Mouse (Mus musculus): ENCODE results near the gene Tada2b. TPM values are rescaled to one million over a fixed set of nuclear protein-coding genes. Genes with fewer than 3 reads are reported as not detected.

The Tada2b gene
- polyA plus RNA-seq, 1 experiment from 2014 or later, result 2.7 TPM

- ATAC-seq (ENCODE audit: low FRiP score, low read depth), result no peak
- H3K9ac ChIP-seq, result no peak overlapping the region
- no peak overlapping the region for H3K4me3 ChIP-seq
- H3K27ac ChIP-seq, result no peak overlapping the region
- no peak overlapping the region for H3K4me2 ChIP-seq (replicated peaks)
- H3K36me3 ChIP-seq, result peaks cover 68% of the 10 kb centered on the region
- WGBS, result 96% methylated on average over 2 of the region's 2 CpGs
- H3K4me1 ChIP-seq, result no peaks in the 10 kb centered on the region
- no peaks in the 10 kb centered on the region for H3K27me3 ChIP-seq (replicated peaks)
- no peaks in the 10 kb centered on the region for H3K9me3 ChIP-seq
These were observed 26.9 kb upstream of the Tada2b start for GRCm38 (mm10) chr5:36510956-36511355.

- Histone ChIP-seq H3K27me3 (replicated peaks) (no peaks in the 10 kb centered on the region), H3K4me3 (no peak overlapping the region), H3K4me1 (no peaks in the 10 kb centered on the region), H3K4me2 (replicated peaks) (no peak overlapping the region), H3K36me3 (peaks cover 75% of the 10 kb centered on the region), H3K9me3 (no peaks in the 10 kb centered on the region), H3K9ac (no peak overlapping the region), H3K27ac (no peak overlapping the region)
- no peak for ATAC-seq (ENCODE audit: low FRiP score, low read depth)
- 96% methylated on average over 10 of the region's 10 CpGs for WGBS
These were observed 24.3 kb upstream of the Tada2b start for GRCm38 (mm10) chr5:36508351-36508750.

GRCm38 (mm10) chr5:36505643-36506042, 21.6 kb upstream of the Tada2b start:
- no peaks in the 10 kb centered on the region for H3K4me1 ChIP-seq
- H3K27me3 ChIP-seq (replicated peaks), result no peaks in the 10 kb centered on the region
- no peak overlapping the region for H3K4me2 ChIP-seq (replicated peaks)
- H3K27ac ChIP-seq, result no peak overlapping the region
- no peaks in the 10 kb centered on the region for H3K9me3 ChIP-seq
- ATAC-seq (ENCODE audit: low FRiP score, low read depth), result no peak
- peaks cover 73% of the 10 kb centered on the region for H3K36me3 ChIP-seq
- no peak overlapping the region for H3K4me3 ChIP-seq
- 78% methylated on average over 5 of the region's 5 CpGs for WGBS
- no peak overlapping the region for H3K9ac ChIP-seq

- no peaks in the 10 kb centered on the region for H3K4me1 ChIP-seq
- H3K9me3 ChIP-seq, result no peaks in the 10 kb centered on the region
- no peaks in the 10 kb centered on the region for H3K27me3 ChIP-seq (replicated peaks)
- 87% methylated on average over 7 of the region's 7 CpGs for WGBS
- no peak overlapping the region for H3K9ac ChIP-seq
- no peak overlapping the region for H3K4me3 ChIP-seq
- H3K4me2 ChIP-seq (replicated peaks), result no peak overlapping the region
- no peak for ATAC-seq (ENCODE audit: low FRiP score, low read depth)
- peaks cover 73% of the 10 kb centered on the region for H3K36me3 ChIP-seq
- no peak overlapping the region for H3K27ac ChIP-seq
These were observed 21.1 kb upstream of the Tada2b start for GRCm38 (mm10) chr5:36505235-36505634.

GRCm38 (mm10) chr5:36494709-36495108, 10.6 kb upstream of the Tada2b start:
- H3K27me3 ChIP-seq (replicated peaks), result no peaks in the 10 kb centered on the region
- peaks cover 62% of the 10 kb centered on the region for H3K36me3 ChIP-seq
- no peaks in the 10 kb centered on the region for H3K4me1 ChIP-seq
- H3K27ac ChIP-seq, result no peak overlapping the region
- 95% methylated on average over 9 of the region's 9 CpGs for WGBS
- H3K4me3 ChIP-seq, result no peak overlapping the region
- no peaks in the 10 kb centered on the region for H3K9me3 ChIP-seq
- no peak for ATAC-seq (ENCODE audit: low FRiP score, low read depth)
- H3K9ac ChIP-seq, result no peak overlapping the region
- H3K4me2 ChIP-seq (replicated peaks), result no peak overlapping the region

GRCm38 (mm10) chr5:36493919-36494318, 9.8 kb upstream of the Tada2b start:
- Histone ChIP-seq H3K9me3 (no peaks in the 10 kb centered on the region), H3K4me2 (replicated peaks) (no peak overlapping the region), H3K27ac (no peak overlapping the region), H3K27me3 (replicated peaks) (no peaks in the 10 kb centered on the region), H3K4me3 (no peak overlapping the region), H3K9ac (no peak overlapping the region), H3K4me1 (no peaks in the 10 kb centered on the region), H3K36me3 (peaks cover 62% of the 10 kb centered on the region)
- 91% methylated on average over 6 of the region's 6 CpGs for WGBS
- ATAC-seq (ENCODE audit: low FRiP score, low read depth), result no peak

GRCm38 (mm10) chr5:36489225-36489624, 5.1 kb upstream of the Tada2b start:
- peaks cover 31% of the 10 kb centered on the region for H3K36me3 ChIP-seq
- H3K9ac ChIP-seq, result no peak overlapping the region
- H3K4me1 ChIP-seq, result peaks cover 11% of the 10 kb centered on the region
- H3K4me3 ChIP-seq, result no peak overlapping the region
- H3K9me3 ChIP-seq, result no peaks in the 10 kb centered on the region
- no peak for ATAC-seq (ENCODE audit: low FRiP score, low read depth)
- WGBS, result 58% methylated on average over 2 of the region's 2 CpGs
- H3K27me3 ChIP-seq (replicated peaks), result no peaks in the 10 kb centered on the region; the same call in 1 of the 2 replicates
- H3K27ac ChIP-seq, result no peak overlapping the region
- H3K4me2 ChIP-seq (replicated peaks), result no peak overlapping the region

GRCm38 (mm10) chr5:36485306-36485705, 1.2 kb upstream of the Tada2b start:
- Histone ChIP-seq H3K4me1 (peaks cover 36% of the 10 kb centered on the region), H3K27me3 (replicated peaks) (no peaks in the 10 kb centered on the region; the same call in 1 of the 2 replicates), H3K9ac (peak overlapping the region; percentile 65), H3K4me2 (replicated peaks) (peak overlapping the region; percentile 96), H3K27ac (no peak overlapping the region), H3K36me3 (no peaks in the 10 kb centered on the region), H3K9me3 (no peaks in the 10 kb centered on the region), H3K4me3 (peak overlapping the region; percentile 62)
- ATAC-seq (ENCODE audit: low FRiP score, low read depth), result no peak
- 42% methylated on average over 19 of the region's 19 CpGs for WGBS

- Histone ChIP-seq H3K36me3 (no peaks in the 10 kb centered on the region), H3K9me3 (no peaks in the 10 kb centered on the region), H3K4me1 (peaks cover 36% of the 10 kb centered on the region), H3K27me3 (replicated peaks) (no peaks in the 10 kb centered on the region; the same call in 1 of the 2 replicates), H3K4me2 (replicated peaks) (peak overlapping the region; percentile 96), H3K27ac (peak overlapping the region; percentile 42; the same call in 1 of the 2 replicates), H3K4me3 (peak overlapping the region; percentile 92), H3K9ac (peak overlapping the region; percentile 91)
- ATAC-seq (ENCODE audit: low FRiP score, low read depth), result peak; percentile 18
- WGBS, result 1% methylated on average over 55 of the region's 58 CpGs
These were observed 633 bp downstream of the Tada2b start for GRCm38 (mm10) chr5:36483203-36484101.

- H3K4me3 ChIP-seq, result no peak overlapping the region
- no peak overlapping the region for H3K4me2 ChIP-seq (replicated peaks)
- H3K27ac ChIP-seq, result no peak overlapping the region
- 70% methylated on average over 1 of the region's 1 CpGs for WGBS
- H3K27me3 ChIP-seq (replicated peaks), result no peaks in the 10 kb centered on the region; the same call in 1 of the 2 replicates
- H3K9me3 ChIP-seq, result no peaks in the 10 kb centered on the region
- no peak overlapping the region for H3K9ac ChIP-seq
- H3K36me3 ChIP-seq, result peaks cover 6% of the 10 kb centered on the region; the same call in 1 of the 2 replicates
- ATAC-seq (ENCODE audit: low FRiP score, low read depth), result no peak
- peaks cover 36% of the 10 kb centered on the region for H3K4me1 ChIP-seq
These were observed 3.0 kb downstream of the Tada2b start for GRCm38 (mm10) chr5:36481114-36481513.

GRCm38 (mm10) chr5:36480398-36480797, 3.7 kb downstream of the Tada2b start:
- Histone ChIP-seq H3K9ac (no peak overlapping the region), H3K4me3 (no peak overlapping the region), H3K9me3 (no peaks in the 10 kb centered on the region), H3K27me3 (replicated peaks) (no peaks in the 10 kb centered on the region; the same call in 1 of the 2 replicates), H3K4me2 (replicated peaks) (no peak overlapping the region), H3K27ac (no peak overlapping the region), H3K36me3 (peaks cover 11% of the 10 kb centered on the region; the same call in 1 of the 2 replicates), H3K4me1 (peaks cover 33% of the 10 kb centered on the region)
- 91% methylated on average over 4 of the region's 4 CpGs for WGBS
- ATAC-seq (ENCODE audit: low FRiP score, low read depth), result no peak

GRCm38 (mm10) chr5:36479735-36480134, 4.3 kb downstream of the Tada2b start:
- H3K4me1 ChIP-seq, result peaks cover 26% of the 10 kb centered on the region
- no peaks in the 10 kb centered on the region for H3K27me3 ChIP-seq (replicated peaks)
- 77% methylated on average over 2 of the region's 2 CpGs for WGBS
- H3K27ac ChIP-seq, result no peak overlapping the region
- peaks cover 15% of the 10 kb centered on the region; the same call in 1 of the 2 replicates for H3K36me3 ChIP-seq
- no peak for ATAC-seq (ENCODE audit: low FRiP score, low read depth)
- no peaks in the 10 kb centered on the region for H3K9me3 ChIP-seq
- no peak overlapping the region for H3K9ac ChIP-seq
- no peak overlapping the region for H3K4me2 ChIP-seq (replicated peaks)
- H3K4me3 ChIP-seq, result no peak overlapping the region

Data from neural tube, embryonic 12.5 days (tissue).